Mouse (Mus musculus): ENCODE data around the gene Syce2.
"Not testable (repeated sequence)": the region's sequence is repeated elsewhere in the genome, so short reads cannot be mapped to it uniquely, and the experiment has no call there.

DNA sequence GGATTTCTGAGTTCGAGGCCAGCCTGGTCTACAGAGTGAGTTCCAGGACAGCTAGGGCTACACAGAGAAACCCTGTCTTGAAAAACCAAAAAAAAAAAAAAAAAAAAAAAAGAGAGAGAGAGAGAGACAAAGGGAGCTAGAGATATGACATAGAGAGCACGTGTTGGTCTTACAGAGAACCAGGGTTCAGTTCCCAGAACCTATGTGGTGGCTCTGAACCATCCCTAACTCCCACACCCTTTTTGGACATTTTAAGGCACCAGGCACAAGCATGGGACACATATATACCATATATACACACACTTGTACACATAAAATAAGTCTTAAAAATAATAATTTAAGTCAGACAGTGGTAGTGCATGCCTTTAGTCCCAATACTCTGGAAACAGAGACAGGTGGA lies 45.4 kb upstream of the Syce2 start:
- not testable (repeated sequence) for TF ChIP-seq POLR2A (IDR thresholded peaks at IDR 0.05; ENCODE audit: insufficient read length, low read depth); POLR2AphosphoS2 (IDR thresholded peaks at IDR 0.05; ENCODE audit: insufficient read length, low read depth); MYOD1 (IDR thresholded peaks at IDR 0.05; ENCODE audit: control insufficient read depth in 1 of 3, insufficient read length in 2 of 3, low read depth in 2 of 3); SRF (IDR thresholded peaks at IDR 0.05; ENCODE audit: control insufficient read depth, insufficient read length, low read depth); USF1 (IDR thresholded peaks at IDR 0.05; ENCODE audit: low read depth); CEBPB (IDR thresholded peaks at IDR 0.05; ENCODE audit: insufficient read depth, poor library complexity, severe bottlenecking); MYOG (IDR thresholded peaks at IDR 0.05; ENCODE audit: control insufficient read depth in 1 of 3, insufficient read depth in 1 of 3, insufficient read length in 2 of 3, low read depth in 2 of 3); MAX (IDR thresholded peaks at IDR 0.05; ENCODE audit: low read depth); TCF12 (IDR thresholded peaks at IDR 0.05; ENCODE audit: insufficient read depth, poor library complexity, severe bottlenecking)
